Mouse (Mus musculus) heart, embryonic 15.5 days (tissue): ENCODE data around the gene Msi2. TPM values are rescaled to one million over a fixed set of nuclear protein-coding genes. Genes with fewer than 3 reads are reported as not detected.

ENCODE experiments used
- ATAC-seq: fragments of 200-750 bp; cut with Nextera tagmentation; replicated peaks from 2 replicates; pipeline ENCODE4 v1.8.0; 2017; ENCODE audit warnings: low read depth, moderate TSS enrichment; ENCODE audit not compliant: insufficient number of reproducible peaks, insufficient read depth, low FRiP score
- H3K27ac ChIP-seq: fragments of 300-500 bp; sonication (generic); 2 replicates; pipeline ENCODE4 v1.5.1; 2015; ENCODE audit warnings: mild to moderate bottlenecking, inconsistent platforms
- H3K27me3 ChIP-seq: fragments of 300-500 bp; sonication (generic); 2 replicates; pipeline ENCODE4 v1.6.1; 2015; ENCODE audit warnings: inconsistent platforms
- H3K36me3 ChIP-seq: fragments of 300-500 bp; sonication (generic); 2 replicates; pipeline ENCODE4 v1.6.1; 2015; ENCODE audit warnings: mild to moderate bottlenecking, inconsistent platforms
- H3K4me1 ChIP-seq: fragments of 300-500 bp; sonication (generic); replicated peaks from 2 replicates; pipeline ENCODE4 v1.6.1; 2015; ENCODE audit warnings: inconsistent platforms
- H3K4me2 ChIP-seq: fragments of 300-500 bp; sonication (generic); 2 replicates; pipeline ENCODE4 v1.6.1; 2015; ENCODE audit warnings: inconsistent platforms, mild to moderate bottlenecking, moderate library complexity
- H3K4me3 ChIP-seq: fragments of 300-500 bp; sonication (generic); 2 replicates; pipeline ENCODE4 v1.5.1; 2015; ENCODE audit warnings: mild to moderate bottlenecking, inconsistent platforms
- H3K9ac ChIP-seq: fragments of 300-500 bp; sonication (generic); 2 replicates; pipeline ENCODE4 v1.6.1; 2015; ENCODE audit warnings: mild to moderate bottlenecking, inconsistent platforms
- H3K9me3 ChIP-seq: fragments of 300-500 bp; sonication (generic); replicated peaks from 2 replicates; pipeline ENCODE4 v1.6.1; 2016; ENCODE audit warnings: inconsistent platforms
- WGBS: fragments of 180-500 bp; shearing (Covaris S2); methylation state at CpG from one replicate; pipeline ENCODE4 v1.1.7; 2015; ENCODE audit warnings: mixed read lengths; 5-methylcytosine and 5-hydroxymethylcytosine counted together
- polyA plus RNA-seq: library from polyadenylated mRNA; unstranded; fragments of >200 nt; fragmentation: Nextera tagmentation; extraction: Ambion mirVana; gene quantifications from 2 replicates; pipeline ENCODE4 v1.2.1, GENCODE M21; 2015

Msi2 gene
- polyA plus RNA-seq, 1 experiment from 2014 or later = 19.6 TPM

- Histone ChIP-seq H3K4me2 (peak overlapping the region; percentile 42), H3K9ac (no peak overlapping the region), H3K27me3 (no peaks in the 10 kb centered on the region), H3K4me3 (no peak overlapping the region), H3K4me1 (peaks cover 77% of the 10 kb centered on the region), H3K27ac (peak overlapping the region; percentile 81), H3K9me3 (no peaks in the 10 kb centered on the region), H3K36me3 (no peaks in the 10 kb centered on the region)
- 20% methylated on average over 18 of the region's 18 CpGs for WGBS
- peak; percentile 76 for ATAC-seq
These were observed 250.6 kb downstream of the Msi2 start for GRCm38 (mm10) chr11:88467498-88468245.

- Histone ChIP-seq H3K27ac (peak overlapping the region; percentile 48), H3K9ac (no peak overlapping the region), H3K4me1 (peaks cover 65% of the 10 kb centered on the region), H3K4me2 (peak overlapping the region; percentile 11; the same call in 1 of the 2 replicates), H3K4me3 (no peak overlapping the region), H3K27me3 (no peaks in the 10 kb centered on the region), H3K36me3 (no peaks in the 10 kb centered on the region), H3K9me3 (no peaks in the 10 kb centered on the region)
- WGBS = 42% methylated on average over 6 of the region's 6 CpGs
- ATAC-seq = no peak
These were observed 254.4 kb downstream of the Msi2 start for GRCm38 (mm10) chr11:88463951-88464350.

- no peak overlapping the region for H3K4me2 ChIP-seq
- ATAC-seq = no peak
- no peak overlapping the region for H3K27ac ChIP-seq
- H3K4me1 ChIP-seq = peaks cover 58% of the 10 kb centered on the region
- no peak overlapping the region for H3K9ac ChIP-seq
- H3K4me3 ChIP-seq = no peak overlapping the region
- H3K27me3 ChIP-seq = no peaks in the 10 kb centered on the region
- H3K9me3 ChIP-seq = no peaks in the 10 kb centered on the region
- no peaks in the 10 kb centered on the region for H3K36me3 ChIP-seq
- 85% methylated on average over 8 of the region's 8 CpGs for WGBS
These were observed 255.5 kb downstream of the Msi2 start for GRCm38 (mm10) chr11:88462789-88463188.

- no peaks in the 10 kb centered on the region for H3K9me3 ChIP-seq
- no peak overlapping the region for H3K4me2 ChIP-seq
- no peak overlapping the region for H3K4me3 ChIP-seq
- 69% methylated on average over 4 of the region's 4 CpGs for whole genome bisulfite sequencing
- no peak for ATAC-seq
- H3K36me3 ChIP-seq = no peaks in the 10 kb centered on the region
- no peak overlapping the region for H3K27ac ChIP-seq
- H3K27me3 ChIP-seq = no peaks in the 10 kb centered on the region
- no peak overlapping the region for H3K9ac ChIP-seq
- peaks cover 50% of the 10 kb centered on the region for H3K4me1 ChIP-seq
These were observed 256.7 kb downstream of the Msi2 start for GRCm38 (mm10) chr11:88461601-88462000.

- Histone ChIP-seq H3K4me3 (no peak overlapping the region), H3K9ac (no peak overlapping the region)
- ATAC-seq = no peak
These were observed 258.2 kb downstream of the Msi2 start for GRCm38 (mm10) chr11:88459946-88460736.

GRCm38 (mm10) chr11:88457241-88457738 lies 261.0 kb downstream of the Msi2 start:
- no peak for ATAC-seq
- WGBS = 77% methylated on average over 10 of the region's 10 CpGs
- no peak overlapping the region for H3K27ac ChIP-seq

More at GRCm38 (mm10) chr11:88459946-88460736, 258.2 kb downstream of the Msi2 start:
- Histone ChIP-seq H3K36me3 (no peaks in the 10 kb centered on the region), H3K27me3 (no peaks in the 10 kb centered on the region), H3K4me1 (peaks cover 59% of the 10 kb centered on the region), H3K9me3 (no peaks in the 10 kb centered on the region), H3K4me2 (no peak overlapping the region), H3K27ac (peak overlapping the region; percentile 60)
- 49% methylated on average over 19 of the region's 19 CpGs for WGBS

GRCm38 (mm10) chr11:88454867-88455806 lies 263.2 kb downstream of the Msi2 start:
- no peaks in the 10 kb centered on the region for H3K9me3 ChIP-seq
- peak overlapping the region; percentile 58 for H3K27ac ChIP-seq
- no peak overlapping the region for H3K4me3 ChIP-seq
- no peak for ATAC-seq
- H3K4me1 ChIP-seq = peaks cover 48% of the 10 kb centered on the region
- 40% methylated on average over 19 of the region's 19 CpGs for WGBS
- H3K4me2 ChIP-seq = peak overlapping the region; percentile 14
- H3K27me3 ChIP-seq = no peaks in the 10 kb centered on the region
- no peaks in the 10 kb centered on the region for H3K36me3 ChIP-seq
- H3K9ac ChIP-seq = no peak overlapping the region

More at GRCm38 (mm10) chr11:88457241-88457738, 261.0 kb downstream of the Msi2 start:
- Histone ChIP-seq H3K9ac (no peak overlapping the region), H3K9me3 (no peaks in the 10 kb centered on the region), H3K36me3 (no peaks in the 10 kb centered on the region), H3K4me1 (peaks cover 45% of the 10 kb centered on the region), H3K27me3 (no peaks in the 10 kb centered on the region), H3K4me3 (no peak overlapping the region), H3K4me2 (no peak overlapping the region)

- no peak overlapping the region for H3K4me3 ChIP-seq
- 65% methylated on average over 6 of the region's 6 CpGs for WGBS
- H3K36me3 ChIP-seq = no peaks in the 10 kb centered on the region
- H3K4me1 ChIP-seq = peaks cover 43% of the 10 kb centered on the region
- no peak overlapping the region for H3K4me2 ChIP-seq
- H3K9me3 ChIP-seq = no peaks in the 10 kb centered on the region
- H3K27me3 ChIP-seq = no peaks in the 10 kb centered on the region
- peak overlapping the region; percentile 81 for H3K27ac ChIP-seq
- ATAC-seq = no peak
- no peak overlapping the region for H3K9ac ChIP-seq
These were observed 269.1 kb downstream of the Msi2 start for GRCm38 (mm10) chr11:88449180-88449579.

GRCm38 (mm10) chr11:88448571-88448970 lies 269.7 kb downstream of the Msi2 start:
- 28% methylated on average over 3 of the region's 3 CpGs for WGBS

GRCm38 (mm10) chr11:88447350-88447749 lies 271.0 kb downstream of the Msi2 start:
- Histone ChIP-seq H3K4me1 (peaks cover 58% of the 10 kb centered on the region), H3K4me3 (no peak overlapping the region), H3K9ac (no peak overlapping the region), H3K27me3 (no peaks in the 10 kb centered on the region), H3K27ac (no peak overlapping the region; the same call in 1 of the 2 replicates), H3K36me3 (no peaks in the 10 kb centered on the region), H3K9me3 (no peaks in the 10 kb centered on the region), H3K4me2 (no peak overlapping the region)
- no peak for ATAC-seq
- WGBS = 80% methylated on average over 11 of the region's 11 CpGs

More at GRCm38 (mm10) chr11:88448571-88448970, 269.7 kb downstream of the Msi2 start:
- ATAC-seq = peak; percentile 77
- Histone ChIP-seq H3K27ac (peak overlapping the region; percentile 81), H3K9me3 (no peaks in the 10 kb centered on the region), H3K4me3 (no peak overlapping the region), H3K4me1 (peaks cover 46% of the 10 kb centered on the region), H3K27me3 (no peaks in the 10 kb centered on the region), H3K9ac (no peak overlapping the region), H3K4me2 (no peak overlapping the region), H3K36me3 (no peaks in the 10 kb centered on the region)
